Mouse (Mus musculus) hematopoietic multipotent progenitor cell, adult 10-12 weeks (in vitro differentiated cells): Measurements from ENCODE around the gene Cul7. TPM values are rescaled to one million over a fixed set of nuclear protein-coding genes. Genes with fewer than 3 reads are reported as not detected.

Experiments used
- polyA plus RNA-seq: library from polyadenylated mRNA; stranded (reverse); fragments of >175 nt; gene quantifications from 2 replicates; pipeline ENCODE4 v1.2.3, GENCODE M21; 2012; ENCODE audit warnings: low replicate concordance

Cul7 gene
- 12.2 and 17.3 TPM in 2 replicates for polyA plus RNA-seq

GRCm38 (mm10) chr17:46650232-46651031 is at the start of gene Cul7:
Gene Cul7 (plus strand): TSS chr17:46650337.

GRCm38 (mm10) chr17:46628791-46629684 is 21.1 kb upstream of the Cul7 start, which contains the start of gene Ptk7:
Gene Ptk7 (minus strand): TSS chr17:46629504.

DNA sequence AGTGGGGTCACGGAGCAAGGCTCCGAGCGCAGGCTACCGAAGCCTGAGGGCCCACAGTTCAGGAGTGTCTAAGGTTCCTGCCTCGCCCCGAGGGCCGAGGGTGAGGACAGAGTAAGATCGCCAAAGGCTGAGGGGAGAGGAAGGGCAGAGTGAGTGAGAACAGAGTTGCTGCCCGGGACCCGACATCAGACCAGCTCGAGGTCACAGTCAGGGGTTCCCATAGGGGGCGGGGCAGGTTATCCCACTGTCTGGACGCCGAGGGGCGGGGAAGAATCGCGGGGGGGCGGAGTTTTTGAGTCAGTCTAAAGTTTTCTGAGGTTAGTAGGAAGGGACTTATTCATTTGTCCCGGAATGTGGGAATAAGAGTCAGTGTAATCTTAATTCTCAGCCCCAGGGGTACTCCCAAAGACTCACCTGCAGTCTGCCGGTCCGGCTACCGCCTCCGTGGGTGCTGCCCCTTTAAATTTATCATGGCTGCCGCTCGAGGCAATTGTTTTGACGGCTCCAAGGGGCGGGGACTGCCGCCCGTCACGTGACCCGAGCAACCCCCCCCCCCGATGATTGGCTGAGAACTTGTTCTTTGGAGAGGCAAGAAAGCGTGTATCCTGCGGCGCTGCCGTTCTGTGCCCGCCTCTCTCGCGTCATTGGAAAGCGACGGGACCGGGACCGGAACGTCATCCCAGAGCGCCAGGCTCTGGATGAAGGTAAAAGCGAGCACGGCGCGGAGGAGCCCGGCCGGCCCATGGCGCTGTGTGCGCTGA is 4.4 kb upstream of the Cul7 start, which contains the start of the genes Klc4 and Mrpl2:
Gene Klc4 (minus strand): TSS at position 462 of the 761 bp plus-strand sequence.
Gene Mrpl2 (plus strand): TSS at position 669 of the 761 bp plus-strand sequence.

DNA sequence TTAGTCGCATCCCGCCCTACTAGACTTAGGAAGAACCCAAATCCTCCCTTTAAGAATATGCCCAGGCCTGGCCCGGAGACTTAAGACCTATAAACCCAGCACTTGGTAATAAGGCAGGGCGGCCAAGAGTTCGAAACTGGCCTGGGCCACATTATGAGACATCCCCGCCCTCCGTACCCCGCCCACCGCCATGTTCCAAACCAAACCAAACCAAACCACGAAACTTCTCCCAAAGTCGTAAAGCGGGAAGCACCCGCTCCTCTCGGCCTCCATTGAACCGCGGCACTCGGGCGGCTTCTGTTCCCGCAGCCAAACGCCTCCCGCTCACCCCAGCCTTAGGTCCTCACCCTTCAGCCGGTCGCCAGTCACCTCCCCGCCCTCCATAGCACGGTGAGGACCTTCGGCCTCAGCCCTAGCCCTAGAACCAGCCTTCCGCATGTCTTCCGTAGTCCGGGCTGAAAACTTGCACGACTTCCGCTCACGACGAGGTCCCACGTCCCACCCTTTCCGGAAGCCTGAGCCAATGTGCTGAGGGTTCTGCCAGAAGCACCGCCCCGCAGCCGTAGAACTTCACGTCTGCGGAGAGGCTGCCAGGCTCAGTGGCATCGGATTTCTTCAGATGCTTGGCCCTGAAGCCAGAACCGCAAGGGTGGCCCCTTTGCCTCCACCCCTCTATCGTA is 23.9 kb downstream of the Cul7 start, which contains the start of gene Rrp36:
Gene Rrp36 (minus strand): TSS at position 503 of the 680 bp plus-strand sequence.

DNA sequence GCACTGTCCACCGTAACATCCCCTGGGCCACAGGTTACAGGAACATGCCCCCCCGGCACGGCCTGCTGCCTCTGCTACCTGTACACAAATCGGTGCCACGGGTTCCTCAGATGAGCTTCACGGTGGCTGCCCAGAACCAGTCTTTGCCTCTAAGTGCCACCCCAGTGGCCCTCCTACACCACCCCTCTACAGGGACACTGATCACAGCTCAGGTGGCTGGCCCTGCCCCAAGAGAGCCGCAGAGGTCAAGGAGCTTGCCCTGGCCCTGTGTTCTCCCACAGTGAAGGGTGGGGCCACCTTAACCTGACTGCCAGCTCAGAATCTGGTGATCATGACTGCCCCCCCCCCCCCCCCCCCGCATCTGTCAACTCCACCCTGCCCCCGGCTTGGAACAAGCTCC is 28.3 kb downstream of the Cul7 start, which contains the start of gene Mea1:
Gene Mea1 (plus strand): TSS at position 378 of the 400 bp plus-strand sequence.

DNA sequence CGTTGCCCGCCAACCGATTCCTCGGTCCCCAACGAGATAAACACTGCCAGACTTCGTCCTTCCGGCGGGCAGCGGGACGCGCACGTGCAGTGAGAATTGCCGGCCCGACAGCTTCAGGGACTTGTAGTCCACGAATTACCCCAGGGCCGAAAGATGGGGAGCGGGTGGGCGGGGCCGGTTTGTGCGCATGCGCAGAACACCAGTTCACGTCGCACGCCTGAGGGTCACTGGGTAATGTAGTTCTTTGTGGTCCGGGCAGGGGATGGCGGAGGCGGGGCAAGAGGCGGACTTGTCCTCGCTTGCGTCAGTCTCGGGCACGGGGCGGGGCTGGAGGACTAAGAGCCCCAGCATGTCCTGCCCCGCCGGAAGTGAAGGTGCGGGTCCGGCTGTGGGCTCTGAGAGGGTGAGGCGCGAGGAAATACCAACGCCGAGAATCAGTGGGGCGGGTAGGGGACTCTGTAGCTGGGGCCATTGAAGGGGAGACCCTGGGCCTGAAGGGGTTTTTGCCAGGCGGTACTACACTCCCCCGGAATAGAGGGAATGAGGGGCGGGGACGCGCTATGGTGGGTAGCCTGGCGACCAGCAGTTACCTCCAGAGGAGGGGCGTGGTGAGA is 30.7 kb downstream of the Cul7 start, which contains the start of gene Klhdc3:
Gene Klhdc3 (minus strand): TSS at position 155 of the 614 bp plus-strand sequence.

GRCm38 (mm10) chr17:46704887-46705835 is 55.0 kb downstream of the Cul7 start, which contains the start of gene Ppp2r5d:
Gene Ppp2r5d (minus strand): TSS chr17:46705111.

DNA sequence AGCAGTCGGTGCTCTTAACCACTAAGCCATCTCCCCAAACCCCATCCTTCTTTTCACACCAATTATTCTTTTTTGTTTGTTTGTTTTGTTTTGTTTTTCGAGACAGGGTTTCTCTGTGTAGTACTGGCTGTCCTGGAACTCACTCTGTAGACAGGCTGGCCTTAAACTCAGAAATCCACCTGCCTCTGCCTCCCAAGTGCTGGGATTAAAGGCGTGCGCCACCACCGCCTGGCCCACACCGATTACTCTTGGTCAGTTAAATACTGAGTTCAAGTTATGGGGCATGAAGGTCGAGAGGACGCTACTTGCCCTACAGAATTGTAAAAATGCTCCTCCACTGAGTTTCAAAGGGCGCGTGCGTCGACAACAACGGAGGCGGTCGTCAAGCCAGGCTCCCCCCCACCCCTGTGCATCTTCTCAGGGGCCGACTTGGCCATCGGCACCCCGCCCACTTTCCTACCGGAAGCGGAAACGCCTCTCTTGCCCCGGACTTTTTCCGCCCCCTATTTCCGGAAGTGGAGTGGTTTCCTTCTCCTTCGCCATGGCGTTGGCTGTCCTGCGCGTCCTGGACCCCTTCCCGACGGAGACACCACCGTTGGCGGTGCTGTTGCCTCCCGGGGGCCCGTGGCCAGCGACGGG is 60.9 kb downstream of the Cul7 start, which contains the start of gene Pex6:
Gene Pex6 (plus strand): TSS at position 505 of the 639 bp plus-strand sequence.

Other genes with a start within 250 kb of the Cul7 start
- gene Crip3, start 221.4 kb upstream of the Cul7 start, polyA plus RNA-seq = 2.9 and 3.6 TPM in 2 replicates
- gene Slc22a7, start 211.9 kb upstream of the Cul7 start, polyA plus RNA-seq = not detected in 2 replicates
- 3.0 and 6.6 TPM in 2 replicates for gene Ttbk1, start 162.7 kb upstream of the Cul7 start, polyA plus RNA-seq
- 1.2 and 3.1 TPM in 2 replicates for gene Dnph1, start 153.6 kb upstream of the Cul7 start, polyA plus RNA-seq
- gene Cul9, start 103.9 kb upstream of the Cul7 start, polyA plus RNA-seq = 13.9 and 26.4 TPM in 2 replicates
- 156 and 269 TPM in 2 replicates for gene Srf, start 94.2 kb upstream of the Cul7 start, polyA plus RNA-seq
- gene Ptk7, start 20.8 kb upstream of the Cul7 start, polyA plus RNA-seq = 0.14 and 0.42 TPM in 2 replicates
- gene Klc4, start 4.3 kb upstream of the Cul7 start, polyA plus RNA-seq = 18.7 and 38.4 TPM in 2 replicates
- gene Mrpl2, start 4.1 kb upstream of the Cul7 start, polyA plus RNA-seq = 255 and 478 TPM in 2 replicates
- 23.1 and 32.5 TPM in 2 replicates for gene Rrp36, start 24.0 kb downstream of the Cul7 start, polyA plus RNA-seq
- 79.8 and 115 TPM in 2 replicates for gene Mea1, start 28.5 kb downstream of the Cul7 start, polyA plus RNA-seq
- gene Klhdc3, start 30.6 kb downstream of the Cul7 start, polyA plus RNA-seq = 113 and 240 TPM in 2 replicates
- 46.9 and 60.4 TPM in 2 replicates for gene Ppp2r5d, start 54.8 kb downstream of the Cul7 start, polyA plus RNA-seq
- 42.8 and 56.8 TPM in 2 replicates for gene Pex6, start 61.1 kb downstream of the Cul7 start, polyA plus RNA-seq
- gene Gnmt, start 78.8 kb downstream of the Cul7 start, polyA plus RNA-seq = 0.85 and 1.8 TPM in 2 replicates
- 189 and 315 TPM in 2 replicates for gene Cnpy3, start 101.9 kb downstream of the Cul7 start, polyA plus RNA-seq
- 0.14 and 0.18 TPM in 2 replicates for gene Ptcra, start 113.4 kb downstream of the Cul7 start, polyA plus RNA-seq
- 65.1 and 146 TPM in 2 replicates for gene 2310039H08Rik, start 122.3 kb downstream of the Cul7 start, polyA plus RNA-seq
- 3.3 and 8.9 TPM in 2 replicates for gene Rpl7l1, start 132.3 kb downstream of the Cul7 start, polyA plus RNA-seq
- gene Bicral, start 208.1 kb downstream of the Cul7 start, polyA plus RNA-seq = 34.9 and 36.9 TPM in 2 replicates
- gene Tbcc, start 240.3 kb downstream of the Cul7 start, polyA plus RNA-seq = 22.4 and 41.4 TPM in 2 replicates